Mouse (Mus musculus): ENCODE data around the gene 1700122O11Rik.

Gene 1700122O11Rik

GRCm38 (mm10) chr17:48027677-48028076, 10.4 kb downstream of the 1700122O11Rik start:
- DNase-seq (ENCODE audit: low read depth), result no peak

GRCm38 (mm10) chr17:48027019-48027418, 11.1 kb downstream of the 1700122O11Rik start:
- no peak for DNase-seq (ENCODE audit: low read depth)

- no peak for DNase-seq (ENCODE audit: low read depth)
Measured at GRCm38 (mm10) chr17:48024045-48024444, 14.0 kb downstream of the 1700122O11Rik start.

- no peak for DNase-seq (ENCODE audit: low read depth)
Measured at GRCm38 (mm10) chr17:48019585-48019984, 18.5 kb downstream of the 1700122O11Rik start.

GRCm38 (mm10) chr17:48016566-48016965, 21.5 kb downstream of the 1700122O11Rik start:
- DNase-seq (ENCODE audit: low read depth), result no peak

GRCm38 (mm10) chr17:48012561-48012960, 25.5 kb downstream of the 1700122O11Rik start:
- no peak for DNase-seq (ENCODE audit: low read depth)

GRCm38 (mm10) chr17:48011105-48011504, 27.0 kb downstream of the 1700122O11Rik start:
- no peak for DNase-seq (ENCODE audit: low read depth)

- no peak for DNase-seq (ENCODE audit: low read depth)
Measured at GRCm38 (mm10) chr17:48010283-48010682, 27.8 kb downstream of the 1700122O11Rik start.

GRCm38 (mm10) chr17:48005816-48006215, 32.3 kb downstream of the 1700122O11Rik start:
- no peak for DNase-seq (ENCODE audit: low read depth)

- DNase-seq (ENCODE audit: low read depth), result no peak
Measured at GRCm38 (mm10) chr17:48005091-48005490, 33.0 kb downstream of the 1700122O11Rik start.

- no peak for DNase-seq (ENCODE audit: low read depth)
Measured at GRCm38 (mm10) chr17:48004619-48005018, 33.5 kb downstream of the 1700122O11Rik start.

GRCm38 (mm10) chr17:48002486-48002885, 35.6 kb downstream of the 1700122O11Rik start:
- DNase-seq (ENCODE audit: low read depth), result no peak

GRCm38 (mm10) chr17:48001586-48002361, 36.3 kb downstream of the 1700122O11Rik start:
- DNase-seq (ENCODE audit: low read depth), result peak; percentile 60

GRCm38 (mm10) chr17:48001157-48001556, 36.9 kb downstream of the 1700122O11Rik start:
- no peak for DNase-seq (ENCODE audit: low read depth)

- no peak for DNase-seq (ENCODE audit: low read depth)
Measured at GRCm38 (mm10) chr17:47999812-48000211, 38.3 kb downstream of the 1700122O11Rik start.

GRCm38 (mm10) chr17:47999403-47999802, 38.7 kb downstream of the 1700122O11Rik start:
- DNase-seq (ENCODE audit: low read depth), result no peak

GRCm38 (mm10) chr17:47997806-47998205, 40.3 kb downstream of the 1700122O11Rik start:
- DNase-seq (ENCODE audit: low read depth), result no peak

GRCm38 (mm10) chr17:47990392-47991123, 47.5 kb downstream of the 1700122O11Rik start:
- DNase-seq (ENCODE audit: low read depth), result no peak

GRCm38 (mm10) chr17:47989951-47990378, 48.1 kb downstream of the 1700122O11Rik start:
- DNase-seq (ENCODE audit: low read depth), result no peak

GRCm38 (mm10) chr17:47988811-47989210, 49.3 kb downstream of the 1700122O11Rik start:
- DNase-seq (ENCODE audit: low read depth), result no peak

- no peak for DNase-seq (ENCODE audit: low read depth)
Measured at GRCm38 (mm10) chr17:47988074-47988473, 50.0 kb downstream of the 1700122O11Rik start.
